Mouse (Mus musculus) midbrain, embryonic 13.5 days (tissue): ENCODE measurements around the gene Gm1604a. TPM values are rescaled to one million over a fixed set of nuclear protein-coding genes. Genes with fewer than 3 reads are reported as not detected.
"Not testable (repeated sequence)": the region's sequence is repeated elsewhere in the genome, so short reads cannot be mapped to it uniquely, and the experiment has no call there.

Experiments used
- ATAC-seq: fragments of 200-750 bp; cut with Nextera tagmentation; 2 replicates; pipeline ENCODE4 v1.8.0; 2017; ENCODE audit warnings: mild to moderate bottlenecking, moderate TSS enrichment, moderate library complexity
- H3K27ac ChIP-seq: fragments of 300-500 bp; sonication (generic); 2 replicates; pipeline ENCODE4 v1.5.1; 2015; ENCODE audit warnings: inconsistent platforms, mild to moderate bottlenecking, moderate library complexity
- H3K27me3 ChIP-seq: fragments of 300-500 bp; sonication (generic); 2 replicates; pipeline ENCODE4 v1.6.1; 2015; ENCODE audit warnings: mild to moderate bottlenecking, inconsistent platforms
- H3K36me3 ChIP-seq: fragments of 300-500 bp; sonication (generic); 2 replicates; pipeline ENCODE4 v1.6.1; 2015; ENCODE audit warnings: mild to moderate bottlenecking, inconsistent platforms
- H3K4me1 ChIP-seq: fragments of 300-500 bp; sonication (generic); replicated peaks from 2 replicates; pipeline ENCODE4 v1.6.1; 2015; ENCODE audit warnings: inconsistent platforms
- H3K4me2 ChIP-seq: fragments of 300-500 bp; sonication (generic); replicated peaks from 2 replicates; pipeline ENCODE4 v1.6.1; 2015; ENCODE audit warnings: moderate library complexity, mild to moderate bottlenecking, inconsistent platforms
- H3K4me3 ChIP-seq: fragments of 300-500 bp; sonication (generic); replicated peaks from 2 replicates; pipeline ENCODE4 v1.5.1; 2015; ENCODE audit warnings: mild to moderate bottlenecking, inconsistent platforms
- H3K9ac ChIP-seq: fragments of 300-500 bp; sonication (generic); replicated peaks from 2 replicates; pipeline ENCODE4 v1.6.1; 2015; ENCODE audit warnings: mild to moderate bottlenecking, inconsistent platforms
- H3K9me3 ChIP-seq: fragments of 300-500 bp; sonication (generic); 2 replicates; pipeline ENCODE4 v1.6.1; 2016; ENCODE audit warnings: mild to moderate bottlenecking, inconsistent platforms
- WGBS: fragments of 180-500 bp; shearing (Covaris S2); methylation state at CpG from one replicate; pipeline ENCODE4 v1.1.7; 2015; 5-methylcytosine and 5-hydroxymethylcytosine counted together
- polyA plus RNA-seq: library from polyadenylated mRNA; unstranded; fragments of >200 nt; fragmentation: Nextera tagmentation; extraction: Ambion mirVana; gene quantifications from 2 replicates; pipeline ENCODE4 v1.2.1, GENCODE M21; 2015

The Gm1604a gene
- polyA plus RNA-seq, 1 experiment from 2014 or later = not detected

GRCm38 (mm10) chr17:7009440-7009839, 15.9 kb upstream of the Gm1604a start:
- H3K9me3 ChIP-seq, H3K36me3 ChIP-seq, ATAC-seq, H3K4me2 ChIP-seq, H3K27me3 ChIP-seq, H3K4me1 ChIP-seq, H3K27ac ChIP-seq, H3K9ac ChIP-seq, H3K4me3 ChIP-seq: not testable (repeated sequence)
- WGBS = no CpG with 5 or more reads among the region's 7 CpGs

GRCm38 (mm10) chr17:7009901-7010300, 15.5 kb upstream of the Gm1604a start:
- H3K4me1 ChIP-seq, H3K4me2 ChIP-seq, H3K36me3 ChIP-seq, H3K27me3 ChIP-seq, ATAC-seq, H3K9me3 ChIP-seq, H3K9ac ChIP-seq, H3K27ac ChIP-seq, H3K4me3 ChIP-seq: not testable (repeated sequence)
- WGBS = 74% methylated on average over 4 of the region's 9 CpGs

- H3K27me3 ChIP-seq, H3K9ac ChIP-seq, H3K4me2 ChIP-seq, H3K36me3 ChIP-seq, ATAC-seq, H3K4me1 ChIP-seq, H3K9me3 ChIP-seq, H3K4me3 ChIP-seq, H3K27ac ChIP-seq: not testable (repeated sequence)
- no CpG with 5 or more reads among the region's 1 CpGs for WGBS
Measured at GRCm38 (mm10) chr17:7014190-7014589, 11.2 kb upstream of the Gm1604a start.

- not testable (repeated sequence) for H3K9me3 ChIP-seq, H3K4me2 ChIP-seq, H3K27ac ChIP-seq, H3K4me3 ChIP-seq, H3K36me3 ChIP-seq, H3K9ac ChIP-seq, H3K27me3 ChIP-seq, H3K4me1 ChIP-seq
- peak; percentile 31 for ATAC-seq
- 21% methylated on average over 3 of the region's 14 CpGs for WGBS
Measured at GRCm38 (mm10) chr17:7025764-7026346, 487 bp downstream of the Gm1604a start.

GRCm38 (mm10) chr17:7030204-7030603, 4.8 kb downstream of the Gm1604a start:
- H3K27ac ChIP-seq, H3K4me2 ChIP-seq, ATAC-seq, H3K4me3 ChIP-seq, H3K36me3 ChIP-seq, H3K27me3 ChIP-seq, H3K9me3 ChIP-seq, H3K4me1 ChIP-seq, H3K9ac ChIP-seq: not testable (repeated sequence)
- 76% methylated on average over 5 of the region's 7 CpGs for WGBS

- 68% methylated on average over 3 of the region's 6 CpGs for WGBS
Measured at GRCm38 (mm10) chr17:7030622-7031174, 5.3 kb downstream of the Gm1604a start.

GRCm38 (mm10) chr17:7033192-7034166, 8.1 kb downstream of the Gm1604a start:
- not testable (repeated sequence) for H3K4me3 ChIP-seq, H3K4me1 ChIP-seq, H3K36me3 ChIP-seq, H3K27ac ChIP-seq, H3K9ac ChIP-seq, H3K27me3 ChIP-seq, H3K9me3 ChIP-seq, H3K4me2 ChIP-seq, ATAC-seq
- 70% methylated on average over 3 of the region's 17 CpGs for WGBS

More at GRCm38 (mm10) chr17:7030622-7031174, 5.3 kb downstream of the Gm1604a start:
- ATAC-seq, H3K4me1 ChIP-seq, H3K27ac ChIP-seq, H3K27me3 ChIP-seq, H3K36me3 ChIP-seq, H3K4me2 ChIP-seq, H3K9me3 ChIP-seq, H3K9ac ChIP-seq, H3K4me3 ChIP-seq: not testable (repeated sequence)

GRCm38 (mm10) chr17:7068997-7069539, 43.7 kb downstream of the Gm1604a start:
- not testable (repeated sequence) for H3K36me3 ChIP-seq, H3K27ac ChIP-seq, ATAC-seq, H3K4me2 ChIP-seq, H3K4me1 ChIP-seq, H3K9me3 ChIP-seq, H3K9ac ChIP-seq, H3K4me3 ChIP-seq, H3K27me3 ChIP-seq
- 48% methylated on average over 2 of the region's 4 CpGs for WGBS

- 59% methylated on average over 6 of the region's 7 CpGs for WGBS
- H3K9me3 ChIP-seq, ATAC-seq, H3K4me2 ChIP-seq, H3K36me3 ChIP-seq, H3K9ac ChIP-seq, H3K4me3 ChIP-seq, H3K4me1 ChIP-seq, H3K27ac ChIP-seq, H3K27me3 ChIP-seq: not testable (repeated sequence)
Measured at GRCm38 (mm10) chr17:7069561-7070240, 44.3 kb downstream of the Gm1604a start.

- H3K9me3 ChIP-seq, H3K4me3 ChIP-seq, H3K27me3 ChIP-seq, H3K36me3 ChIP-seq, H3K4me2 ChIP-seq, H3K9ac ChIP-seq, H3K27ac ChIP-seq, H3K4me1 ChIP-seq: not testable (repeated sequence)
- WGBS = 36% methylated on average over 3 of the region's 3 CpGs
- ATAC-seq = peak; percentile 76
Measured at GRCm38 (mm10) chr17:7074494-7074893, 49.1 kb downstream of the Gm1604a start.

- 90% methylated on average over 5 of the region's 6 CpGs for WGBS
- not testable (repeated sequence) for H3K36me3 ChIP-seq, H3K9ac ChIP-seq, H3K4me2 ChIP-seq, H3K27me3 ChIP-seq, ATAC-seq, H3K4me3 ChIP-seq, H3K4me1 ChIP-seq, H3K9me3 ChIP-seq, H3K27ac ChIP-seq
Measured at GRCm38 (mm10) chr17:7075519-7075918, 50.2 kb downstream of the Gm1604a start.

GRCm38 (mm10) chr17:7079558-7079957, 54.2 kb downstream of the Gm1604a start:
- H3K4me1 ChIP-seq, H3K4me3 ChIP-seq, H3K9me3 ChIP-seq, H3K4me2 ChIP-seq, ATAC-seq, H3K36me3 ChIP-seq, H3K27me3 ChIP-seq, H3K27ac ChIP-seq, H3K9ac ChIP-seq: not testable (repeated sequence)
- WGBS = 0% methylated on average over 1 of the region's 4 CpGs
